Mouse (Mus musculus) MEL (cell line): ENCODE data around the gene Tbc1d7. TPM values are rescaled to one million over a fixed set of nuclear protein-coding genes. Genes with fewer than 3 reads are reported as not detected.

Experiments used
- DNase-seq: peaks from one replicate; pipeline ENCODE4 v3.0.0; 2011; ENCODE audit warnings: low read depth, low spot score
- H3K27ac ChIP-seq: 2 replicates; pipeline ENCODE4 v1.5.1; 2012; ENCODE audit warnings: low read depth, mild to moderate bottlenecking, control low read depth, low read length, moderate library complexity; ENCODE audit not compliant: control insufficient read depth
- H3K27me3 ChIP-seq, 2 experiments: fragments of 150-350 bp in 1 of 2; sonication (generic) in 1 of 2; 2 replicates each; pipeline ENCODE4 v1.6.1; 2012; ENCODE audit warnings: low read length in 2 of 2, mild to moderate bottlenecking in 2 of 2, improper control_type of control experiment in 1 of 2, moderate library complexity in 1 of 2; ENCODE audit not compliant: insufficient read depth in 2 of 2, control insufficient read depth in 1 of 2
- H3K36me3 ChIP-seq, 2 experiments: 2 replicates each; pipeline ENCODE4 v1.6.1; 2012 to 2014; ENCODE audit warnings: low read length in 2 of 2, improper control_type of control experiment in 1 of 2, inconsistent platforms in 1 of 2, mild to moderate bottlenecking in 1 of 2; ENCODE audit not compliant: insufficient read depth in 2 of 2, control insufficient read depth in 1 of 2
- H3K4me1 ChIP-seq, 2 experiments: fragments of 150-350 bp in 1 of 2; sonication (generic) in 1 of 2; 2 replicates each; pipeline ENCODE4 v1.6.1; 2012; ENCODE audit warnings: low read length in 2 of 2, improper control_type of control experiment in 1 of 2, mild to moderate bottlenecking in 1 of 2; ENCODE audit not compliant: insufficient read depth in 2 of 2, control insufficient read depth in 1 of 2
- H3K4me3 ChIP-seq, 2 experiments: fragments of 150-350 bp in 1 of 2; sonication (generic) in 1 of 2; 2 replicates each; pipeline ENCODE4 v1.5.1; 2012; ENCODE audit warnings: low read depth in 2 of 2, low read length in 2 of 2, mild to moderate bottlenecking in 2 of 2, moderate library complexity in 2 of 2, control low read depth in 1 of 2, improper control_type of control experiment in 1 of 2; ENCODE audit not compliant: control insufficient read depth in 1 of 2, insufficient read depth in 1 of 2
- H3K79me2 ChIP-seq: 2 replicates; pipeline ENCODE4 v1.6.1; 2012; ENCODE audit warnings: mild to moderate bottlenecking, low read length, moderate library complexity; ENCODE audit not compliant: control insufficient read depth, poor library complexity, insufficient read depth
- H3K9ac ChIP-seq: 2 replicates; pipeline ENCODE4 v1.6.1; 2012; ENCODE audit warnings: low read depth, mild to moderate bottlenecking, control low read depth, low read length, moderate library complexity; ENCODE audit not compliant: control insufficient read depth, poor library complexity, severe bottlenecking
- H3K9me3 ChIP-seq: fragments of 150-350 bp; sonication (generic); replicated peaks from 2 replicates; pipeline ENCODE4 v1.6.1; 2012; ENCODE audit warnings: mild to moderate bottlenecking, low read length, improper control_type of control experiment, moderate library complexity; ENCODE audit not compliant: insufficient read depth
- BHLHE40 ChIP-seq: IDR thresholded peaks from 2 replicates; pipeline ENCODE4 v1.6.1; 2012; ENCODE audit warnings: low read depth, mild to moderate bottlenecking, inconsistent platforms, low read length, improper control_type of control experiment, borderline replicate concordance
- CHD1 ChIP-seq: IDR thresholded peaks from 2 replicates; pipeline ENCODE4 v1.6.1; 2012; ENCODE audit warnings: low read depth, mild to moderate bottlenecking, inconsistent platforms, low read length, improper control_type of control experiment
- CTCF ChIP-seq, 3 experiments: IDR thresholded peaks in 2 of 3; conservative IDR thresholded peaks in 1 of 3; 2 replicates each; pipeline ENCODE4 v1.5.1; 2011 to 2012; ENCODE audit warnings: low read length in 3 of 3, low read depth in 2 of 3, mild to moderate bottlenecking in 2 of 3, improper control_type of control experiment in 1 of 3, inconsistent platforms in 1 of 3, mixed read lengths in 1 of 3, moderate library complexity in 1 of 3; ENCODE audit not compliant: control insufficient read depth in 1 of 3, insufficient read depth in 1 of 3, poor library complexity in 1 of 3, severe bottlenecking in 1 of 3
- ELF1 ChIP-seq: IDR thresholded peaks from 2 replicates; pipeline ENCODE4 v1.6.1; 2014; ENCODE audit warnings: low read depth, mild to moderate bottlenecking, inconsistent platforms, low read length, improper control_type of control experiment, moderate library complexity
- GABPA ChIP-seq: IDR thresholded peaks from 2 replicates; pipeline ENCODE4 v1.6.1; 2012; ENCODE audit warnings: low read depth, mild to moderate bottlenecking, inconsistent platforms, low read length, improper control_type of control experiment, moderate library complexity
- HCFC1 ChIP-seq: IDR thresholded peaks from 2 replicates; pipeline ENCODE4 v1.6.1; 2012; ENCODE audit warnings: low read depth, mild to moderate bottlenecking, inconsistent platforms, low read length, improper control_type of control experiment, moderate library complexity
- JUND ChIP-seq: IDR thresholded peaks from 2 replicates; pipeline ENCODE4 v1.6.1; 2011; ENCODE audit warnings: low read depth, mild to moderate bottlenecking, improper control_type of control experiment, low read length
- KAT2A ChIP-seq: conservative IDR thresholded peaks from 2 replicates; pipeline ENCODE4 v1.6.1; 2012; ENCODE audit warnings: low read depth, low read length, improper control_type of control experiment, inconsistent platforms
- MAFK ChIP-seq: IDR thresholded peaks from 2 replicates; pipeline ENCODE4 v1.6.1; 2011; ENCODE audit warnings: low read depth, mild to moderate bottlenecking, low read length, improper control_type of control experiment, borderline replicate concordance
- MAX ChIP-seq: IDR thresholded peaks from 2 replicates; pipeline ENCODE4 v1.6.1; 2011; ENCODE audit warnings: low read length, improper control_type of control experiment
- MEF2A ChIP-seq: IDR thresholded peaks from 2 replicates; pipeline ENCODE4 v1.6.1; 2014; ENCODE audit warnings: low read depth, mild to moderate bottlenecking, inconsistent platforms, low read length, improper control_type of control experiment; ENCODE audit not compliant: poor library complexity, insufficient replicate concordance, severe bottlenecking; ENCODE audit errors: extremely low read depth
- MYB ChIP-seq: IDR thresholded peaks from 2 replicates; pipeline ENCODE4 v1.6.1; 2011; ENCODE audit warnings: mild to moderate bottlenecking, low read depth, low read length, improper control_type of control experiment
- MYC ChIP-seq: IDR thresholded peaks from 2 replicates; pipeline ENCODE4 v1.6.1; 2011; ENCODE audit warnings: low read depth, mild to moderate bottlenecking, low read length, improper control_type of control experiment, moderate library complexity
- NRF1 ChIP-seq: IDR thresholded peaks from 2 replicates; pipeline ENCODE4 v1.6.1; 2014; ENCODE audit warnings: low read depth, mild to moderate bottlenecking, inconsistent platforms, low read length, improper control_type of control experiment, moderate library complexity; ENCODE audit not compliant: poor library complexity, insufficient read depth, severe bottlenecking
- RAD21 ChIP-seq: IDR thresholded peaks from 2 replicates; pipeline ENCODE4 v1.6.1; 2011; ENCODE audit warnings: mild to moderate bottlenecking, low read depth, low read length, improper control_type of control experiment
- RCOR1 ChIP-seq: IDR thresholded peaks from 2 replicates; pipeline ENCODE4 v1.6.1; 2012; ENCODE audit warnings: low read depth, mild to moderate bottlenecking, inconsistent platforms, low read length, improper control_type of control experiment
- SIN3A ChIP-seq: IDR thresholded peaks from 2 replicates; pipeline ENCODE4 v1.6.1; 2012; ENCODE audit warnings: low read length, improper control_type of control experiment, inconsistent platforms
- SMC3 ChIP-seq: IDR thresholded peaks from 2 replicates; pipeline ENCODE4 v1.6.1; 2011; ENCODE audit warnings: low read depth, low read length, improper control_type of control experiment
- TAL1 ChIP-seq: IDR thresholded peaks from 2 replicates; pipeline ENCODE4 v1.6.1; 2012; ENCODE audit warnings: mild to moderate bottlenecking, inconsistent platforms, low read length, moderate library complexity, mixed read lengths
- TCF12 ChIP-seq: IDR thresholded peaks from 2 replicates; pipeline ENCODE4 v1.6.1; 2014; ENCODE audit warnings: low read depth, mild to moderate bottlenecking, inconsistent platforms, low read length, improper control_type of control experiment, moderate library complexity
- UBTF ChIP-seq: IDR thresholded peaks from 2 replicates; pipeline ENCODE4 v1.6.1; 2012; ENCODE audit warnings: low read depth, mild to moderate bottlenecking, inconsistent platforms, low read length, improper control_type of control experiment, moderate library complexity, borderline replicate concordance; ENCODE audit not compliant: insufficient read depth
- ZC3H11A ChIP-seq: IDR thresholded peaks from 2 replicates; pipeline ENCODE4 v1.6.1; 2012; ENCODE audit warnings: low read depth, mild to moderate bottlenecking, inconsistent platforms, low read length, improper control_type of control experiment
- ZNF384 ChIP-seq: IDR thresholded peaks from 2 replicates; pipeline ENCODE4 v1.6.1; 2012; ENCODE audit warnings: low read depth, mild to moderate bottlenecking, inconsistent platforms, low read length, improper control_type of control experiment
- polyA plus RNA-seq, 2 experiments: library from polyadenylated mRNA; stranded (reverse) in 1 of 2; unstranded in 1 of 2; fragments of >175 nt in 1 of 2; fragments of >200 nt in 1 of 2; gene quantifications; 2 replicates each; pipeline versions ENCODE4 v1.2.1 to v1.2.4; 2012; ENCODE audit warnings: low replicate concordance in 2 of 2, low read depth in 1 of 2; ENCODE audit not compliant: insufficient read length in 2 of 2, insufficient read depth in 1 of 2, missing spikeins in 1 of 2
- total RNA-seq: library from RNA; depleted of rRNA; stranded (reverse); fragments of 300-350 nt; gene quantifications from 2 replicates; pipeline ENCODE4 v1.2.3, GENCODE M21; 2012

The Tbc1d7 gene
- total and polyA plus RNA-seq, 3 experiments: 11.6 to 29.4 TPM; not detected in 1

DNA sequence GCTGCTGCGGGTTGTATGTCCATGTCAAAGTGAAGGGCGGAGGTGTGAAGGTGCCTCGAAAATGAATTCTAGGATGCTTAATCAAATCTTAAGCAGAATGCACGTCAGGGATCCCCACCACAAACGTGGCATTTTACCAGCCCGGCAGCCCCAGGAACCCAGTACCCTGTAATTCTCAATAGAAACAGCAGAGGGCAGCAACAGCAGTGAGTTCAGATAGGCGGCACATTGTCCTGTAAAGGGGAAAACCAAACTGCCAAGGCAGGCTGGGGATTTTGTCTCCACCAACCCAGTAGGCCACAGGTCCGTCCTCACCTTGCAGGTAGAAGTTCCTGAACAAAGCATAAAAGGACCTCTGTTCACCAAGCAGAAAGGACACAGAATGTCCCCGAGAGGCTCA, 2.0 kb upstream of the Tbc1d7 start:
- Histone ChIP-seq H3K27ac (no peak overlapping the region), H3K9ac (peak overlapping the region; percentile 51), H3K36me3 (peaks cover 0 to 4% of the 10 kb centered on the region in 2 experiments; a peak in 2 of 4 replicates), H3K79me2 (no peaks in the 10 kb centered on the region; the same call in 1 of the 2 replicates), H3K9me3 (no peaks in the 10 kb centered on the region), H3K27me3 (no peaks in the 10 kb centered on the region; a peak in 1 of 4 replicates), H3K4me3 (peak overlapping the region; percentile 19 to 28; a peak in 3 of 4 replicates), H3K4me1 (peaks cover 0 to 6% of the 10 kb centered on the region in 2 experiments; a peak in 1 of 4 replicates)
- TF ChIP-seq NRF1 (no peak), MYC (peak; percentile 65; the same call in 1 of the 2 replicates), MEF2A (no peak), TAL1 (no peak), HCFC1 (0 out of 2 replicates have a peak, but pooled peaks have one; percentile 37), ZC3H11A (peak; percentile 82), SMC3 (peak; percentile 88), CHD1 (no peak), RCOR1 (no peak), TCF12 (no peak), GABPA (no peak), ELF1 (0 out of 2 replicates have a peak, but pooled peaks have one; percentile 6), KAT2A (no peak), MAFK (no peak), RAD21 (peak; percentile 86), CTCF (IDR thresholded peaks at IDR 0.05 in 2 of 3, conservative IDR thresholded peaks at IDR 0.05 in 1 of 3; ENCODE audit: control insufficient read depth in 1 of 3, insufficient read depth in 1 of 3, low read depth in 2 of 3, low read length in 3 of 3, poor library complexity in 1 of 3, severe bottlenecking in 1 of 3) (peak; percentile 72 to 91 (median 77)), MYB (no peak), BHLHE40 (no peak), SIN3A (0 out of 2 replicates have a peak, but pooled peaks have one; percentile 34), MAX (peak; percentile 62; the same call in 1 of the 2 replicates), ZNF384 (peak; percentile 41; the same call in 1 of the 2 replicates), UBTF (no peak), JUND (no peak)
- DNase-seq: peak; percentile 85
